Comparison of ENCODE assay signal across 18 mouse cellular contexts in the genomic region with DNA sequence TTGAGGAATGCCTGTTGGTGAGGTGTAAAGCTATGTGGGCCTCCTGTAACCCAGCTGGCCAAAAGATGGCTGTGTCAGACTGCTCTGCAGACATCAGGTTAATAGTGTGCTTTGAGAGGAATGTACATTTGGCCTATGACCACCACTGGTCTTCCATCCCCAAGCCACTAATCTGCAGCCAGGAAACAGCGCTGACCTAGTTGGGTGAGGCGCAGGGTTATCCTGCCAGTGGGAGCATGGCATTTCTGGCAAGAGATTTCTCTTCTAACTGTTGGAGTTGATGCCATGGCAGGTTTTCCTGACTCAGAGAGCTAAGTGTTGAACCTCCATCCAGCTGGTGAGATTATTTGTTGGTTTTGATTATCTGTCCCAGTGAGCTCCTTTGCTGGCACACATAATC.
DNase-seq lines count a peak whose midpoint lies in the region; TF ChIP-seq lines count a peak whose summit lies in the region.
"Had no signal": no experiment of that assay in that cellular context is flagged by ENCODE, and none has a peak within 500 bp of the region (broad histone marks: within the 10 kb centered on the region; RNA-seq: fewer than 3 reads in every experiment).

No protein-coding gene starts in this region.

- no peak for TF ChIP-seq CTCF in layer of hippocampus, adult 2 months (conservative IDR thresholded peaks at IDR 0.05)

- no peak overlapping the region for H3K4me3 ChIP-seq in layer of hippocampus, adult 2 months
- H3K4me3 ChIP-seq: forebrain, embryonic 13.5 days; hindbrain, embryonic 15.5 days; midbrain, embryonic 12.5 days; myocyte; neural tube, embryonic 15.5 days had no signal

- no peak for DNase-seq in layer of hippocampus, adult 2 months (ENCODE audit: low spot score in 2 of 2)
- no peak for DNase-seq in layer of hippocampus, postnatal 10 days (ENCODE audit: low spot score in 2 of 2)
- DNase-seq in cerebellum, adult 18-20 months: peak; percentile 70 to 82
- DNase-seq in cerebellum, postnatal 25 days: peak; percentile 74 to 75
- DNase-seq in gastrocnemius, postnatal 25 days: peak; percentile 75
- DNase-seq in spleen, adult 18-20 months: no peak
- DNase-seq in kidney, adult 18-20 months: no peak
- DNase-seq in layer of hippocampus, postnatal 36 days: no peak
- DNase-seq: kidney, postnatal 14 days; liver; lung, adult 2 months; lung, postnatal 36 days; right cerebral cortex, postnatal 4 days had no signal

- peak overlapping the region; percentile 43 for H3K27ac ChIP-seq in layer of hippocampus, adult 2 months
- H3K27ac ChIP-seq: forebrain, embryonic 13.5 days; hindbrain, embryonic 15.5 days; midbrain, embryonic 12.5 days; neural tube, embryonic 15.5 days had no signal

Comparison
In these comparisons a context has a peak if more than half of its experiments do, and no peak if none do; other contexts are left out.
1. DNase-seq: peak in cerebellum, adult 18-20 months (2 of 2), cerebellum, postnatal 25 days (2 of 2) and gastrocnemius, postnatal 25 days (single experiment); none in layer of hippocampus, adult 2 months (0 of 2), layer of hippocampus, postnatal 10 days (0 of 2), spleen, adult 18-20 months (0 of 2), kidney, adult 18-20 months (single experiment) and layer of hippocampus, postnatal 36 days (0 of 2).